Mouse (Mus musculus): ENCODE data around the gene Scgb1b27.
"Not testable (repeated sequence)": the region's sequence is repeated elsewhere in the genome, so short reads cannot be mapped to it uniquely, and the experiment has no call there.

The Scgb1b27 gene

DNA sequence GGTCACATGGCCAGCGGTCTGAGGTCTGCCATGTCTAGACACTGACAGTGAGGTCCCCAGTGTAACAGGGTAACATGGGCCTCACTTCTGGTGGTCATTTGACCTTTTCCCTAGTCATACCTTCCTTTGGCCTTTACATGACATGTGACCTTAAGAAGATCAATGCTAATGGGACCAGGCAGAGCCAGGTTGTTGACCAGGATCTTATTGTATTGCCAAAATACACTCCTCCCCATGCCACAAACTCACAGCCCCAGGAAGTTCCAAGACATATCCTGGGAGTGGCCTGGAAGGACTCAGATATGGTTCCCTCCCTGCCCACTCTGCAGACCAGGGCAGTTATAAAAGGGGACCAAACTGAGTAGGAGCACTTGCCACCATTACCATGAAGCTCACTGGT, at the start of gene Scgb1b27:
Gene Scgb1b27 (plus strand): TSS at position 301 of the 400 bp plus-strand sequence.
- DNase-seq (ENCODE audit: low read depth), result not testable (repeated sequence)

DNA sequence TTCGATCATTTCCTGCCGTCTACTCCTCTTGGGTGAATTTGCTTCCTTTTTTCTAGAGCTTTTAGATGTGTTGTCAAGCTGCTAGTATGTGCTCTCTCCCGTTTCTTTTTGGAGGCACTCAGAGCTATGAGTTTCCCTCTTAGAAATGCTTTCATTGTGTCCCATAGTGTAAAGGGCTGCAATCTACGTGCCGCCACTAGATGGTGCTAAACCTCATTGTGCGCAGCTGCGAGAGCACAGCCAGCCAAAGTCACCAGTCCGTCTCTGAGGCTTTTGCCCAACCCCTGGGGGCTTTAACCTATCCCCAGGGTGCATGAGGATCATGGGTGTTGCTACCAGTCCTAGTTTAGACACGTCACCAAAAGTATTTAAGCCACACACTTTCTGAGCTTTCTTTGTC, 39.0 kb upstream of the Scgb1b27 start:
- DNase-seq (ENCODE audit: low read depth), result peak; percentile 71

DNA sequence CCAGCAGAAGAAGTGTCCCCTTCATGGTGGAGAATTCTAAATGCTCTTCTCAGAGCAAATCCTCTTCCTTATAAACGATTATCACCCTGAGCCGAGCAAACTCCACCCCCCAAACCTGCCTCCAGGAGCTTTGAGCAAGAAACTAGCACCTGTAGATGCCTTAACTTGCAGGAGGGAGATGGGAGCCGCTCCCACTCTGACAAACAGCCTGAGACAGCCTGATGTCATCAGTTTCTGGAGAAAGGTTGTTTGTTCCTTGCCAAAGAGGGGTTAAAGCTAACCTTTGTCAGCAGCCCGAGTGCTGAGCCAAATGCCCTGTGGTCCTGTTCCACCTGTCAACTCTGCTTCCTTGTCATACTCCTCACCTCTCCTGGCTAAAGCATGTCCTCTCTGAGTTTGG, 7.4 kb upstream of the Scgb1b27 start, which contains the start of gene Scgb2b27:
Gene Scgb2b27 (minus strand): TSS at position 101 of the 400 bp plus-strand sequence.
- DNase-seq (ENCODE audit: low read depth), result no peak

DNA sequence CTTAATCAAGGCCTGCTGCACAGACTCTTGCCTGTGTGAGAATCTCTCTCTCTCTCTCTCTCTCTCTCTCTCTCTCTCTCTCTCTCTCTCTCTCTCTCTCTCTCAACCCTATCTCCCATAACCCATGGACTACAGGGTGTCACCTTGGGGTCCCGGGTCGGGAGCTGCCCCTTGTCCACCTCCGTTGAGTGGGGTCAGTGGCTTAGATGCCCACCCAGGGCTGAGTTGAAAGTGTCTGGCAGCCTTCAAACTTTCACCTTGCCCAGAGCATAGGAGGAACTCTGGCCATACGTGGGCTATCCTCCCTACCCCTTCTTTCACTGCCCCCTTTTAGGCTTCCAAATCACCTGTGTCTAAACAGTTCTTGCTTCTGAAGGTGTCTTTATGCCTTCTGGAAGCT, 4.4 kb downstream of the Scgb1b27 start:
- no peak for DNase-seq (ENCODE audit: low read depth)

DNA sequence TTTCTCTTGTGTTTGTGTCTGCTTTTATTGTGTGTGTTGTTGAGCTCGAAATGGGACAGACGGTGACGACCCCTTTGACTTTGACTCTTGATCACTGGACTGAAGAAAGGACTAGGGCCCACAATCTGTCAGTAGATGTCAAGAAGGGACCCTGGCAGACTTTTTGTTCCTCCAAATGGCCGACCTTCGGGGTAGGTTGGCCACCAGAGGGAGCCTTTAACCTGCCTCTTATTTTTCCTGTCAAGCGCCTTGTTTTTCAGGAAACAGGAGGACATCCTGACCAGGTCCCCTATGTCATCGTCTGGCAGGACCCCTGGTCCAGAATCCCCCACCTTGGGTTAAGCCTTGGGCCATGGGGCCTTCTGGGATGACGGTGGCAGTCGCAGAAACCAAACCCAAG, 5.9 kb downstream of the Scgb1b27 start:
- DNase-seq (ENCODE audit: low read depth), result peak; percentile 72

DNA sequence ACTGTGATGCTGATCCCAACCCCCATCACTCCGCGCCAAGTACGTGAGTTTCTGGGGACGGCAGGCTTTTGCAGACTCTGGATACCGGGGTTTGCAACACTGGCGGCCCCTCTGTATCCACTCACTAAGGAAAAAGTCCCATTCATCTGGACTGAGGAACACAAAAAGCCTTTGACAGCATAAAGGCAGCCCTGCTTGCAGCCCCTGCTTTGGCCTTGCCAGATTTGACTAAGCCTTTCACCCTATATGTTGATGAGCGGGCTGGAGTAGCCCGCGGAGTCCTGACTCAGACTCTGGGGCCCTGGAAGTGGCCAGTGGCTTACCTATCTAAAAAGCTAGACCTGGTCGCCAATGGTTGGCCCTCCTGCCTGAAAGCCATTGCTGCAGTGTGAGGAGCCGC, 8.7 kb downstream of the Scgb1b27 start:
- no peak for DNase-seq (ENCODE audit: low read depth)

DNA sequence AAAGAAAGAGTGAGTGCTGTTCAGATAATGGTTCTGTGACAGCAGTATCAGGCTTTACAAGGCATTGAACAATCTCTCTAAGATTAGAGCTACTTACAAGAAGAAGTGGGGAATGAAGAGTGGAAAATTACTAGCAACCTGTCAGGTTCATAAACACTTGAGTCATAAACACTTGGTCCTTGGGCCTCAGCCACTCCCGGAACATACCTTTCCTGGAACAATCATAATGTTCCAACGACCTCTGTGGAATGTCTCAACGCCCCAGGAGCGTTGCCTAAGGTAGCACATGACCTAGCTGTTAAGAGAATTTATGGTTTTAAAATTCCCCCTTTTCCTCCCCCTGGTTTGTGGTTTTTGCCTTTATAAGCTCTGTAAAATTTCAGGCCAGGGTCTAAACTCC, 13.3 kb downstream of the Scgb1b27 start:
- not testable (repeated sequence) for DNase-seq (ENCODE audit: low read depth)

DNA sequence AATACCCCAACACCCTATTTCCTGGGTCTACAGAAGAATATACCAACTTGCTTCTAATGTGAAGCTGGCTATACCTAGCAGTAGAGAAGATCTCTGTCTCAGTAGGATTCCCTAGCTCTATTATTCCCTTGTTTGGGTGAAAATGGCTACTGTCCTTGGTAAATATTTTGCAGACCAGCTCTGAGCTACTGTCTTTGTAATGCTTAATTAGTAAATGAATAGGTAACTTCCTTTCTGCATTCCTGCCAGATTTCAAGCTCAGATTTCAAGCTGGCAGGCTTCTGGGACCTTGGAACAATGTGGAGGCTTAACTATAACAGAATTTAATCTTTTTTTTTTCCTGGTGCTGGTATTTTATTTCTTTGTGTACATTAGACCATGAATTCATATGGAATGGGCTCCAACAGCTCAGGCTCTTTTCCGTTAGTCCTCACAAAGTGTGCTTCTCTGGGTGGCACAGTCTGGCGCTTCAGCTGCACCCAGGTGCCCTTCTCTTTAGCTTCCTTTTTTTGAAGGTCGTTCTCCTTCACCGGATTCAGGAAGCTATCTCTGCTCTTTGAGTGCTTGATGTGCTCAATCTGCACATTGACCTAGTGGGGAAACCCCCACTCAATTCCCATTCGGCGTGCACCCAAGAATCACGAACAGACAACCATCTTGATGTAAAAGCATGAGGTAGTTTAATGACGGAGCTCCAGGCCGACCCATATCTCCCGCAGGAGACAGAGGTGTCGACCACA, 15.0 kb downstream of the Scgb1b27 start:
- DNase-seq (ENCODE audit: low read depth), result not testable (repeated sequence)

DNA sequence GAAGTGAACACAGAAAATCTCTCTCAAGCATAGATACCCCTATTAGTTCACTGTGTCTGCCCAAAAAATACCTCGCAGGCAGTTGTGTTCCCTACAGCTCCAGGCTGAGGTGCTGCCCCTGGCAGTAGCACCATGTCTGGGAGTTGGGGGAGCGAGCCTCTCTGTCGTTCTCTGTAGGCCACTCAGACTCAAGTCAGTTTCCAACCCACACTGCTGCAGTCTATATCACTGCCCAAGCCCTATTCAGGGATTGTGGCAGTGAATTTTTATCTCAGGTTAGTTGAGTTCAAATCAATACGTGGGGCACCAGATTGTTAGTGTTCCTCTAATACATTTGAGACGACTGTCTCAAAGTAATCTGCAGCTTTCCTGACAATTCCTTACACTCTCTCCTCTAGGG, 46.8 kb downstream of the Scgb1b27 start:
- not testable (repeated sequence) for DNase-seq (ENCODE audit: low read depth)

Data from NIH3T3 (cell line).